Mouse (Mus musculus) layer of hippocampus, adult 9-10 months (tissue): ENCODE results near the gene Selplg.
"Not testable (repeated sequence)": the region's sequence is repeated elsewhere in the genome, so short reads cannot be mapped to it uniquely, and the experiment has no call there.

Experiments used
- DNase-seq: peaks from one replicate; pipeline ENCODE4 v3.0.0; 2022; ENCODE audit warnings: low spot score

Selplg gene

DNA sequence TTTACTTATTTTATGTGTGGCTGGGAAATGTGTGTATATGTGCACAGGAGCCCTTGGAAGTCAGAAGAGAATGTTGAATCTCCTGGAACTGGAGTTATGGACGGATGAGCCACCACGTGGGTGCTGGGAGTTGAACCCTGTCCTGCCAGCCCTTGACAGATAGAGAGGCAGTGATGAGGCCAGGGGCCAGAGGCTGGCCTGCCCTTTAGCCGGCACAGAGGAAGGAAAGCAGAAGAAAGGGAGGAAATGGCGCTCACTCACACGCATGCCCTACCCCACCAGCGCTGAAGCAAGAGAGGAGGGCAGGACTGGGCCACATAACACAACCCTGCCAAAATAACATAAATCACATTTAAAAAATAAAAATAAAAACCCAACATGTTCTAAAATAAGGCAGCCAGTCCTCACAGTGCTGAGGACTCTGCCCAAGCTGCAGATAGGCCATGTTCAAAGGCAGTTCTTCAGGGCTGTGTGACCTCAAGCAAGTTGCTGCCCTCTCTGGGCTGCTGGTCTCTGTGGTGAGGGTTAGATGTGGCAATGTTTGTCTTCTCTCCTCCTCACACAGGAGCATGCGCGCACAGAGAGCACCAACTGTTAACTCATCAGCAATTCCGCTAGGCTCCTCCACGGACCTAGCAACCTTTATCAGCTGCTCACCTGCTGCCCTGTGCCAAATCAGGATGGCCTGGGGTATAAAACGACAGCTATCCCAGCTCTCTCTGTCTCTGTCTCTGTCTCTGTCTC, 41.8 kb downstream of the Selplg start:
- no peak for DNase-seq

GRCm38 (mm10) chr5:113789075-113789788, 43.2 kb downstream of the Selplg start:
- no peak for DNase-seq

- no peak for DNase-seq
Measured at GRCm38 (mm10) chr5:113788645-113789044, 43.8 kb downstream of the Selplg start.

- no peak for DNase-seq
Measured at GRCm38 (mm10) chr5:113786985-113787384, 45.5 kb downstream of the Selplg start.

- not testable (repeated sequence) for DNase-seq
Measured at GRCm38 (mm10) chr5:113784104-113784503, 48.3 kb downstream of the Selplg start.

- no peak for DNase-seq
Measured at GRCm38 (mm10) chr5:113783581-113784001, 48.9 kb downstream of the Selplg start.

DNA sequence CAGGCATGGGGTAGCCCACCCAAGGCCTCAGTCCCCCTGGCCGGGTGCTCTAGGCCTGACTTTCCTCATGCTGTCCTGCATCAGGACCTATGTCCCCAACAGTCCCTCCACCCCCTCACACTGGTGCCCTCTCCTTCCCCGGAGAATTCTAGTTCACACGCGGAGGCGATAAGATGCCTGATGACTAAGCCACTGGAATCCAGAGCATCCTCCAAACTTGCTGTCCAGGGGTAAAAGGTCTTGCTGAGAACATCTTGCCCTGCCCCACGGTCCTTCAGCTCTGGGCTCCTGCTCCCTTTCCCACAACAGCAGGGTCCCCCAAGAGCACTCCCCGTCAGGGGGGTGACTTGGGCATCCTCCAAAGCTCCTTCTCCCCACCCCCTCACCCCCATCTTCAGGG, 49.8 kb downstream of the Selplg start:
- DNase-seq: no peak

DNA sequence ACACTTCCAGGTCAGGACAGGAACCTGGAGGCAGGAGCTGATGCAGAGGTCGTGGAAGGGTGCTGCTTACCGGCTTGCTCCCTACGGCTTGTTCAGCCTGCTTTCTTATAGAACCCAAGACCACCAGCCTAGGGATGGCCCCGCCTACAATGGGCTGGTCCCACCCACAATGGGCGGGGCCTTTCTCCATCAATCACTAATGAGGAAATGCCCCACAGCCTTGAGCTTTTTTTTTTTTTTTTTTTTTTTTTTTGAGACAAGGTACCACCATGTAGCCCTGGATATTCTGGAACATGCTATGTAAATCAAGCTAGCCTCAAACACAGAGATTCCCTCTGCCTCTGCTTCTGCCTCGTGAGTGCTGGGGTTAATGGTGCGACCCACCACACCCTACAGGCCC, 50.6 kb downstream of the Selplg start:
- no peak for DNase-seq

DNA sequence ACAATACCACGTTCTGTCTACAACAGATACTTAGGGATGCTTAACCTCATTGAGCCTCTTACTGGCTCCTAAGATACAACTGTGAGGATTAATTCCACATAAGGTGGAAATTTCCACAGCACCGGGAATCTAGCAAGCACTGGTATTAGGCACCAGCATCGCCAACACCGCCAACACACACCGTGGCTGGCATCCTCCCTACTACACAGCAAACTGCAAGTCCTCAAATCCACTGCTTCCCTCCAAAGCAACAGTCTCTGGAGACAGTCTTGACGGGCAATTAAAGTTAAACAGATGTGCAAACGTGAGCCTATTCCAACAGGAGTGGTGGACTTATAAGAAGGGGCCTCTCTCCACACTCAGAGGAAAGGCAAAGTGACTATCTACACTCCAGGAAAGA, 51.2 kb downstream of the Selplg start:
- DNase-seq: no peak

- DNase-seq: no peak
Measured at GRCm38 (mm10) chr5:113780763-113781162, 51.7 kb downstream of the Selplg start.

- no peak for DNase-seq
Measured at GRCm38 (mm10) chr5:113780082-113780752, 52.2 kb downstream of the Selplg start.

- no peak for DNase-seq
Measured at GRCm38 (mm10) chr5:113779569-113779968, 52.9 kb downstream of the Selplg start.

DNA sequence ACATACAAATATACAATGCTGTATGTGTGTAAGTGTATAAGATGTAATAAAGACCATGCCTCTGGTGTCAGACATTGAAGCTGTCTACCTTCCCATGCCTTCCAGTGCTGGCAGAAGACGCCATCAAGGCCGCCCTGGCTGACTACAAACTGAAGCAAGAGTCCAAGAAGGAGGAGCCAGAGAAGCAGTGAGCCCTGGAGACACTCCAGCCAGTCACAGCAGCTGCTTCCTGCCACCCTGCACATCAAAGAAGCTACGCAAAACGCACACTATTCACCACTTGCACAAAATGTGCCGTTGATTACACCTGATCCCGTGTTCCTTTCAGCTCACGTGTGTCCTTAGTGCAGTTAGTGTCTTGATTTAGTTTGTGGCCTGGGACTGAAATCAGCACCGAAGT, 54.7 kb downstream of the Selplg start:
- DNase-seq: not testable (repeated sequence)

DNA sequence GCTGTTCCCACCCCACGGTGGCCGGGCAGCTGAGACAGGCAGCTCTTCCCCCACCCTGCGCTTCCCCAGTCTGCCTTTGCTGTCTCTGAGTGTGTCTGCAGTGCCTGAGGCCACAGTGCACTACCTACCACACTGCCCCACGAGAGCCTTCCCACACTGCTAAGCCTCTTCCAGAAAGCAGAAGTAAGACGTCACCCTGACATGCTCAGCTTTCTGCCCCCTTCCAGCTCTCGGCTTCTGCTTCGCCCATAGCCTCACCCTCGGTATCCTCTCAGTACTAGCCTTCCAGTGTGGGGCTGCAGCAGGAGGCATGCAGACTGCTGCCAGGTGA, 55.6 kb downstream of the Selplg start:
- DNase-seq: no peak

GRCm38 (mm10) chr5:113776128-113776895, 56.1 kb downstream of the Selplg start:
- no peak for DNase-seq

GRCm38 (mm10) chr5:113775585-113775984, 56.9 kb downstream of the Selplg start:
- DNase-seq: no peak

- peak; percentile 85 for DNase-seq
Measured at GRCm38 (mm10) chr5:113773664-113774063, 58.8 kb downstream of the Selplg start.

GRCm38 (mm10) chr5:113772905-113773519, 59.4 kb downstream of the Selplg start:
- DNase-seq: no peak

DNA sequence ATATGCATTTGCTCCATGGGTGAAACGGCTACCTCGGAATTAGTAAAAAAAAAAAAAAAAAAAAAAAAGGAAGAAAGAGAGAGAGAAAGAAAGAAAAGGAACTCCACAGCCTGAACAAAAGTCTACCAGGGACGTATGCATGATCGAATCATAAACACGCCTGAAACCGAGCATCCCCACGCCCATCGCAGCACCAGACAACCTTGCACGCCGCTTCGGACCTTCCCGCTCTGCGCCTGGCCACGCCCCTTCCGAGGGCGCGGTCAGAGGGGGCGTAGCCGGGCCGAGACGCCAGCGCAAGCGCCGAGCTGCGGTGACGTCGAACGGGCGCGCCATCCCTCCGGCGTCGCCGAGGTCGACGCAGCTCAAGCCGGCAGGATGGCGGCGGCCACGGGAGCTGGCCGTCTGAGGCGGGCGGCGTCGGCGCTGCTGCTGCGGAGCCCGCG, 60.0 kb downstream of the Selplg start, which contains the start of the genes Sart3 and Iscu:
TSS of gene Sart3 (minus strand) at position 61 of the 446 bp plus-strand sequence.
TSS of gene Iscu (plus strand) at position 299 of the 446 bp plus-strand sequence.
- peak; percentile 63 for DNase-seq

DNA sequence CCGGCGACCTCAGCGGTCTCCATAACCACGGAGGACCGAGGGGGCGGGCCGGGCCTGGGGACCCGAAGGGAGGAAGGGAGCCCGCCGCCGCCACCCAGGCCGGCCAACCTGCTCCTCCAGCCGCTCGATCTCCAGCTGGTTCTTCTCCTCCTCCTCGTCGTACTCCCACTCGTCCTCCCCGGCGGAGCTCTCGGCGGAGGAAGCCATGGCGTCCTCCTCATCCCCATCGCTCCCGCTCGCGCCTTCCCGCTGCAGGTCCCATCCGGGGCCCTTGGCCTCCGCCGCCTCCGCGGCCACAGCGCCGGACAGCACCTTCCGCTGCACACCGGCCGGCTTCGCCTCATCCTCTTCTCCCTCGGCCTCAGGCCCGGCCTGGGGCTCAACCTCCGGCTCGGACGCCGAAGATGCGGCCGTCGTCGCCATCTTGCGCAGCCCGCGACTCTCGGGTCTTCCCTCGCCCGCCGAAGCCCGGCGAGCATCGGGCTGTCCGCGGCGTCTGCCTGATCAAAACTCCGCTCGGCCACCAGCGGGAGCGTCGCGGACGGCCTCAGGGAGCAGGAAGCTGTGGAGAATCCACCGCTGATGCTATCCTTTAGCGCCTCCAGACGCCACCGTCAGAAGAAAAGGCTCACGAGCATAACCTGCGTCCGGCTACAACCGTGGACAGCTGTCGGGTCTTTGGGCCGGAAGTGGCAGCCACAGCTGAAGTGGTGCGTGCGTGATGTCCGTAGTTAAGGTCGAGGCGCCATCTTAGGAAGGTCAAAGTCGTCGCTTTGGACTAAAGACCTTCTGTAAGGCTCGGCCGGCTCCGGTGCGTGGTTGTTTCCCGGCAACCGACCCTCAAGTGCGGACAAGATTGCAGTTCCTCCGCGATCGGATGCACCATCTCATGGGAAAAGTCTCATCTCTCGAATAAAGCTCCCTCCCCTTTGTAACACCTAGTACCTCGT, 61.0 kb downstream of the Selplg start:
- DNase-seq: peak; percentile 86
